Mouse (Mus musculus): ENCODE results near the gene Ackr1.

The Ackr1 gene

GRCm38 (mm10) chr1:173333312-173334253, at the start of gene Ackr1:
Gene Ackr1 (minus strand): TSS chr1:173333750.
- DNase-seq (ENCODE audit: low spot score): no peak

GRCm38 (mm10) chr1:173381436-173381835, 47.9 kb upstream of the Ackr1 start:
- no peak for DNase-seq (ENCODE audit: low spot score)

- no peak for DNase-seq (ENCODE audit: low spot score)
Measured at GRCm38 (mm10) chr1:173377380-173378112, 44.0 kb upstream of the Ackr1 start.

GRCm38 (mm10) chr1:173374020-173374419, 40.5 kb upstream of the Ackr1 start:
- DNase-seq (ENCODE audit: low spot score): no peak

GRCm38 (mm10) chr1:173371586-173371985, 38.0 kb upstream of the Ackr1 start:
- no peak for DNase-seq (ENCODE audit: low spot score)

GRCm38 (mm10) chr1:173370456-173370855, 36.9 kb upstream of the Ackr1 start:
- no peak for DNase-seq (ENCODE audit: low spot score)

- no peak for DNase-seq (ENCODE audit: low spot score)
Measured at GRCm38 (mm10) chr1:173369611-173370010, 36.1 kb upstream of the Ackr1 start.

- DNase-seq (ENCODE audit: low spot score): peak; percentile 17
Measured at GRCm38 (mm10) chr1:173367356-173368046, 34.0 kb upstream of the Ackr1 start, which contains the start of gene Cadm3. Gene Cadm3 (minus strand): TSS chr1:173367695.

- no peak for DNase-seq (ENCODE audit: low spot score)
Measured at GRCm38 (mm10) chr1:173366701-173367355, 33.3 kb upstream of the Ackr1 start.

GRCm38 (mm10) chr1:173365970-173366409, 32.4 kb upstream of the Ackr1 start:
- no peak for DNase-seq (ENCODE audit: low spot score)

GRCm38 (mm10) chr1:173364125-173364800, 30.7 kb upstream of the Ackr1 start:
- DNase-seq (ENCODE audit: low spot score): no peak

- DNase-seq (ENCODE audit: low spot score): no peak
Measured at GRCm38 (mm10) chr1:173363436-173363835, 29.9 kb upstream of the Ackr1 start.

GRCm38 (mm10) chr1:173361651-173362050, 28.1 kb upstream of the Ackr1 start:
- peak; percentile 59 for DNase-seq (ENCODE audit: low spot score)

- DNase-seq (ENCODE audit: low spot score): no peak
Measured at GRCm38 (mm10) chr1:173359590-173360290, 26.2 kb upstream of the Ackr1 start.

GRCm38 (mm10) chr1:173357799-173358198, 24.2 kb upstream of the Ackr1 start:
- no peak for DNase-seq (ENCODE audit: low spot score)

- no peak for DNase-seq (ENCODE audit: low spot score)
Measured at GRCm38 (mm10) chr1:173356699-173357098, 23.1 kb upstream of the Ackr1 start.

GRCm38 (mm10) chr1:173355107-173355846, 21.7 kb upstream of the Ackr1 start:
- DNase-seq (ENCODE audit: low spot score): no peak

GRCm38 (mm10) chr1:173350372-173350957, 16.9 kb upstream of the Ackr1 start, which contains the start of gene Aim2:
Gene Aim2 (plus strand): TSS chr1:173350879.
- no peak for DNase-seq (ENCODE audit: low spot score)

GRCm38 (mm10) chr1:173349946-173350345, 16.4 kb upstream of the Ackr1 start:
- peak; percentile 14 for DNase-seq (ENCODE audit: low spot score)
